Mouse (Mus musculus): ENCODE data around the gene Slc27a2. TPM values are rescaled to one million over a fixed set of nuclear protein-coding genes. Genes with fewer than 3 reads are reported as not detected.

Gene Slc27a2
- polyA plus RNA-seq, 1 experiment from 2014 or later, result 0.69 TPM

GRCm38 (mm10) chr2:126572747-126573146 lies 20.5 kb downstream of the Slc27a2 start:
- H3K27ac ChIP-seq (ENCODE audit: low read depth, low read length), result no peak overlapping the region
- 89% methylated on average over 4 of the region's 4 CpGs for WGBS

GRCm38 (mm10) chr2:126575391-126576176 lies 23.4 kb downstream of the Slc27a2 start:
- Histone ChIP-seq H3K36me3 (ENCODE audit: control insufficient read depth, insufficient read depth, low read length) (no peaks in the 10 kb centered on the region), H3K4me3 (ENCODE audit: low read depth, low read length) (no peak overlapping the region), H3K27ac (ENCODE audit: low read depth, low read length) (no peak overlapping the region), H3K9me3 (ENCODE audit: control insufficient read depth, low read length) (no peaks in the 10 kb centered on the region), H3K4me2 (ENCODE audit: low read depth) (no peak overlapping the region), H3K4me1 (ENCODE audit: control insufficient read depth, insufficient read depth, low read length) (no peaks in the 10 kb centered on the region), H3K9ac (ENCODE audit: low read length) (no peak overlapping the region), H3K27me3 (ENCODE audit: control insufficient read depth, insufficient read depth, low read length) (no peaks in the 10 kb centered on the region)
- no peak for ATAC-seq (ENCODE audit: insufficient read depth, low FRiP score, low TSS enrichment)
- 80% methylated on average over 11 of the region's 11 CpGs for WGBS
- no peak for DNase-seq (ENCODE audit: low spot score)

More at GRCm38 (mm10) chr2:126572747-126573146, 20.5 kb downstream of the Slc27a2 start:
- H3K4me1 ChIP-seq (ENCODE audit: control insufficient read depth, insufficient read depth, low read length), result no peaks in the 10 kb centered on the region
- no peak overlapping the region for H3K4me2 ChIP-seq (ENCODE audit: low read depth)
- no peaks in the 10 kb centered on the region for H3K27me3 ChIP-seq (ENCODE audit: control insufficient read depth, insufficient read depth, low read length)
- no peaks in the 10 kb centered on the region for H3K36me3 ChIP-seq (ENCODE audit: control insufficient read depth, insufficient read depth, low read length)
- no peak for DNase-seq (ENCODE audit: low spot score)
- H3K9me3 ChIP-seq (ENCODE audit: control insufficient read depth, low read length), result no peaks in the 10 kb centered on the region
- no peak overlapping the region for H3K9ac ChIP-seq (ENCODE audit: low read length)
- H3K4me3 ChIP-seq (ENCODE audit: low read depth, low read length), result no peak overlapping the region
- no peak for ATAC-seq (ENCODE audit: insufficient read depth, low FRiP score, low TSS enrichment)

- H3K4me2 ChIP-seq (ENCODE audit: low read depth), result no peak overlapping the region
- ATAC-seq (ENCODE audit: insufficient read depth, low FRiP score, low TSS enrichment), result no peak
- H3K27me3 ChIP-seq (ENCODE audit: control insufficient read depth, insufficient read depth, low read length), result no peaks in the 10 kb centered on the region
- H3K4me1 ChIP-seq (ENCODE audit: control insufficient read depth, insufficient read depth, low read length), result no peaks in the 10 kb centered on the region
- no peak for DNase-seq (ENCODE audit: low spot score)
- no peaks in the 10 kb centered on the region for H3K9me3 ChIP-seq (ENCODE audit: control insufficient read depth, low read length)
- H3K4me3 ChIP-seq (ENCODE audit: low read depth, low read length), result no peak overlapping the region
- WGBS, result 82% methylated on average over 5 of the region's 5 CpGs
- no peak overlapping the region for H3K9ac ChIP-seq (ENCODE audit: low read length)
- H3K36me3 ChIP-seq (ENCODE audit: control insufficient read depth, insufficient read depth, low read length), result no peaks in the 10 kb centered on the region
- H3K27ac ChIP-seq (ENCODE audit: low read depth, low read length), result no peak overlapping the region
Measured at GRCm38 (mm10) chr2:126577362-126577761, 25.2 kb downstream of the Slc27a2 start.

- no peaks in the 10 kb centered on the region for H3K36me3 ChIP-seq (ENCODE audit: control insufficient read depth, insufficient read depth, low read length)
- no peak for ATAC-seq (ENCODE audit: insufficient read depth, low FRiP score, low TSS enrichment)
- no peak for DNase-seq (ENCODE audit: low spot score)
- no peak overlapping the region for H3K4me2 ChIP-seq (ENCODE audit: low read depth)
- no peaks in the 10 kb centered on the region for H3K27me3 ChIP-seq (ENCODE audit: control insufficient read depth, insufficient read depth, low read length)
- WGBS, result 94% methylated on average over 1 of the region's 1 CpGs
- no peak overlapping the region for H3K9ac ChIP-seq (ENCODE audit: low read length)
- H3K4me1 ChIP-seq (ENCODE audit: control insufficient read depth, insufficient read depth, low read length), result no peaks in the 10 kb centered on the region
- H3K27ac ChIP-seq (ENCODE audit: low read depth, low read length), result no peak overlapping the region
- H3K4me3 ChIP-seq (ENCODE audit: low read depth, low read length), result no peak overlapping the region
- no peaks in the 10 kb centered on the region for H3K9me3 ChIP-seq (ENCODE audit: control insufficient read depth, low read length)
Measured at GRCm38 (mm10) chr2:126579282-126579681, 27.1 kb downstream of the Slc27a2 start.

GRCm38 (mm10) chr2:126583960-126584359 lies 31.8 kb downstream of the Slc27a2 start:
- H3K4me1 ChIP-seq (ENCODE audit: control insufficient read depth, insufficient read depth, low read length), result no peaks in the 10 kb centered on the region
- no peak overlapping the region for H3K27ac ChIP-seq (ENCODE audit: low read depth, low read length)
- WGBS, result 78% methylated on average over 6 of the region's 6 CpGs
- H3K4me2 ChIP-seq (ENCODE audit: low read depth), result no peak overlapping the region
- no peak overlapping the region for H3K4me3 ChIP-seq (ENCODE audit: low read depth, low read length)
- H3K9ac ChIP-seq (ENCODE audit: low read length), result no peak overlapping the region
- H3K27me3 ChIP-seq (ENCODE audit: control insufficient read depth, insufficient read depth, low read length), result no peaks in the 10 kb centered on the region
- DNase-seq (ENCODE audit: low spot score), result no peak
- no peaks in the 10 kb centered on the region for H3K36me3 ChIP-seq (ENCODE audit: control insufficient read depth, insufficient read depth, low read length)
- no peaks in the 10 kb centered on the region for H3K9me3 ChIP-seq (ENCODE audit: control insufficient read depth, low read length)
- no peak for ATAC-seq (ENCODE audit: insufficient read depth, low FRiP score, low TSS enrichment)

GRCm38 (mm10) chr2:126584621-126585369 lies 32.6 kb downstream of the Slc27a2 start:
- 79% methylated on average over 8 of the region's 8 CpGs for WGBS

GRCm38 (mm10) chr2:126587468-126587867 lies 35.3 kb downstream of the Slc27a2 start:
- Histone ChIP-seq H3K4me3 (ENCODE audit: low read depth, low read length) (no peak overlapping the region), H3K27ac (ENCODE audit: low read depth, low read length) (no peak overlapping the region), H3K4me2 (ENCODE audit: low read depth) (no peak overlapping the region), H3K9ac (ENCODE audit: low read length) (no peak overlapping the region), H3K4me1 (ENCODE audit: control insufficient read depth, insufficient read depth, low read length) (no peaks in the 10 kb centered on the region), H3K36me3 (ENCODE audit: control insufficient read depth, insufficient read depth, low read length) (no peaks in the 10 kb centered on the region), H3K9me3 (ENCODE audit: control insufficient read depth, low read length) (no peaks in the 10 kb centered on the region), H3K27me3 (ENCODE audit: control insufficient read depth, insufficient read depth, low read length) (no peaks in the 10 kb centered on the region)
- ATAC-seq (ENCODE audit: insufficient read depth, low FRiP score, low TSS enrichment) (no peak), DNase-seq (ENCODE audit: low spot score) (no peak)
- 92% methylated on average over 3 of the region's 3 CpGs for WGBS

More at GRCm38 (mm10) chr2:126584621-126585369, 32.6 kb downstream of the Slc27a2 start:
- no peak overlapping the region for H3K4me2 ChIP-seq (ENCODE audit: low read depth)
- no peak for ATAC-seq (ENCODE audit: insufficient read depth, low FRiP score, low TSS enrichment)
- H3K4me3 ChIP-seq (ENCODE audit: low read depth, low read length), result no peak overlapping the region
- no peak overlapping the region for H3K27ac ChIP-seq (ENCODE audit: low read depth, low read length)
- H3K36me3 ChIP-seq (ENCODE audit: control insufficient read depth, insufficient read depth, low read length), result no peaks in the 10 kb centered on the region
- DNase-seq (ENCODE audit: low spot score), result no peak
- no peaks in the 10 kb centered on the region for H3K4me1 ChIP-seq (ENCODE audit: control insufficient read depth, insufficient read depth, low read length)
- H3K9ac ChIP-seq (ENCODE audit: low read length), result no peak overlapping the region
- no peaks in the 10 kb centered on the region for H3K27me3 ChIP-seq (ENCODE audit: control insufficient read depth, insufficient read depth, low read length)
- H3K9me3 ChIP-seq (ENCODE audit: control insufficient read depth, low read length), result no peaks in the 10 kb centered on the region

- H3K4me3 ChIP-seq (ENCODE audit: low read depth, low read length), result no peak overlapping the region
- no peak overlapping the region for H3K27ac ChIP-seq (ENCODE audit: low read depth, low read length)
- ATAC-seq (ENCODE audit: insufficient read depth, low FRiP score, low TSS enrichment) (no peak), DNase-seq (ENCODE audit: low spot score) (no peak)
- 86% methylated on average over 4 of the region's 4 CpGs for WGBS
- H3K9ac ChIP-seq (ENCODE audit: low read length), result no peak overlapping the region
- H3K9me3 ChIP-seq (ENCODE audit: control insufficient read depth, low read length), result no peaks in the 10 kb centered on the region
- H3K4me2 ChIP-seq (ENCODE audit: low read depth), result no peak overlapping the region
- H3K36me3 ChIP-seq (ENCODE audit: control insufficient read depth, insufficient read depth, low read length), result no peaks in the 10 kb centered on the region
- H3K4me1 ChIP-seq (ENCODE audit: control insufficient read depth, insufficient read depth, low read length), result no peaks in the 10 kb centered on the region
- H3K27me3 ChIP-seq (ENCODE audit: control insufficient read depth, insufficient read depth, low read length), result no peaks in the 10 kb centered on the region
Measured at GRCm38 (mm10) chr2:126591304-126591703, 39.1 kb downstream of the Slc27a2 start.
